ENCODE assay signal across 8 mouse cellular contexts in the genomic region with DNA sequence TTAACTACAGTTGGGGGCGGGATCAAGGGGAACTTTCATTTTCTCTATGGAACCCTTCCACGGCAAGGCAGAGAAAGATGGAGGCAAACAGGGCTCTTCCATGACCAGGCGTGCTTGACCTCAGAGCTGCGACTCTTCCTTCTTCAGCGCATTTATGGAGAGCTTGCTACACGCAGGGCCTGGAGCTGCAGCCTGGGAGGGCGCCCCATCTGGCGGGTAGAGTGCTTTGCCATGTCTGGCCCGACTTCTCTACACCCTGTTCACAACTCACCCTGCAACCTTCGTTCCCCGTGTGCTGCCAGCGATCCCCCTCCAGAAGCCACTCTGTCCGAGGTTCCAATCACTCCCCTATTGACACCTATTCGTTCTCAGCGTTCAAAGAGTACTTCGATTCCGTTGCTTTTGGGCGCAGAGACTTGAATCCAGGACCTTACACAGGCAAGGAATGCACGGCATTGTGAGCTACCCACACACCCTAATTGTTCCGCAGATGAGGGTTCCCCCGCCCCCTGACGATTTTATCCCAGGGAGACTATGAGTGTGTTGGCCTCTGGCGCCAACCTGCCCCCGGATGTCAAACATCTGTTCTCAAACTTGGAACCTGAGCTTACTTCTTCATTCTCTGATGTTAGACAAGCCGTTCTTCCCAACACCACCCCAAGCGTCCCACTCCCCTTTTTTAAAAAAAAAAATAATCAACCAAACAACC. TPM values are rescaled to one million over a fixed set of nuclear protein-coding genes. Genes with fewer than 3 reads are reported as not detected.
DNase-seq lines count a peak whose midpoint lies in the region; ATAC-seq and TF ChIP-seq lines count a peak whose summit lies in the region.

TSS of gene Cpt1a (plus strand) at position 74 of the 709 bp plus-strand sequence.

- 4% methylated on average over 26 of the region's 26 CpGs for WGBS in embryonic facial prominence, embryonic 14.5 days
- WGBS in heart, embryonic 13.5 days, result 3% methylated on average over 26 of the region's 26 CpGs
- WGBS in kidney, postnatal 0 days, result 4% methylated on average over 26 of the region's 26 CpGs
- WGBS in liver, embryonic 14.5 days (ENCODE audit: insufficient replicate concordance), result 1% methylated on average over 26 of the region's 26 CpGs

- peak; percentile 64 for TF ChIP-seq CTCF in kidney, postnatal 0 days (IDR thresholded peaks at IDR 0.05; ENCODE audit: low read depth)
- peak; percentile 82 for TF ChIP-seq CTCF in liver, embryonic 14.5 days (IDR thresholded peaks at IDR 0.05; ENCODE audit: low read depth)

- H3K4me2 ChIP-seq in embryonic facial prominence, embryonic 14.5 days (ENCODE audit: low read depth, low read length), result peak within 1 kb of the TSS; percentile 88
- H3K4me2 ChIP-seq in heart, embryonic 13.5 days, result peak within 1 kb of the TSS; percentile 98
- H3K4me2 ChIP-seq in kidney, postnatal 0 days (ENCODE audit: low read length), result peak within 1 kb of the TSS; percentile 97
- peak within 1 kb of the TSS; percentile 94 for H3K4me2 ChIP-seq in liver, embryonic 14.5 days (ENCODE audit: low read depth)

- peak within 1 kb of the TSS; percentile 55 for H3K9ac ChIP-seq in embryonic facial prominence, embryonic 14.5 days (ENCODE audit: low read depth, low read length)
- H3K9ac ChIP-seq in heart, embryonic 13.5 days, result peak within 1 kb of the TSS; percentile 90
- peak within 1 kb of the TSS; percentile 81 for H3K9ac ChIP-seq in kidney, postnatal 0 days (ENCODE audit: low read depth, low read length)
- H3K9ac ChIP-seq in liver, embryonic 14.5 days (replicated peaks), result peak within 1 kb of the TSS; percentile 53

- H3K27me3 ChIP-seq in embryonic facial prominence, embryonic 14.5 days (replicated peaks; ENCODE audit: control insufficient read depth, insufficient read depth, low read length), result peaks cover 13% of the 10 kb centered on the region; the same call in 1 of the 2 replicates
- no peaks in the 10 kb centered on the region for H3K27me3 ChIP-seq in heart, embryonic 13.5 days (replicated peaks)
- no peaks in the 10 kb centered on the region for H3K27me3 ChIP-seq in kidney, postnatal 0 days (ENCODE audit: insufficient read depth, low read length)
- H3K27me3 ChIP-seq in liver, embryonic 14.5 days (ENCODE audit: control insufficient read depth, insufficient read depth, low read length), result no peaks in the 10 kb centered on the region

- H3K4me1 ChIP-seq in embryonic facial prominence, embryonic 14.5 days (ENCODE audit: control insufficient read depth, insufficient read depth, low read length), result peaks cover 16% of the 10 kb centered on the region
- H3K4me1 ChIP-seq in heart, embryonic 13.5 days, result peaks cover 39% of the 10 kb centered on the region
- H3K4me1 ChIP-seq in kidney, postnatal 0 days (replicated peaks; ENCODE audit: insufficient read depth, low read length), result peaks cover 12% of the 10 kb centered on the region; the same call in 1 of the 2 replicates
- peaks cover 16 to 38% of the 10 kb centered on the region in 2 experiments for H3K4me1 ChIP-seq in liver, embryonic 14.5 days (replicated peaks; ENCODE audit: control insufficient read depth in 2 of 2, insufficient read depth in 2 of 2, low read length in 1 of 2)

- H3K36me3 ChIP-seq in embryonic facial prominence, embryonic 14.5 days (ENCODE audit: control insufficient read depth, insufficient read depth, low read length), result no peaks in the 10 kb centered on the region
- no peaks in the 10 kb centered on the region for H3K36me3 ChIP-seq in heart, embryonic 13.5 days
- H3K36me3 ChIP-seq in kidney, postnatal 0 days (ENCODE audit: insufficient read depth, low read length), result no peaks in the 10 kb centered on the region
- no peaks in the 10 kb centered on the region for H3K36me3 ChIP-seq in liver, embryonic 14.5 days (replicated peaks; ENCODE audit: control insufficient read depth, insufficient read depth, low read depth)

- H3K4me3 ChIP-seq in embryonic facial prominence, embryonic 14.5 days (ENCODE audit: low read depth, low read length), result peak within 1 kb of the TSS; percentile 54
- peak within 1 kb of the TSS; percentile 78 for H3K4me3 ChIP-seq in heart, embryonic 13.5 days
- H3K4me3 ChIP-seq in kidney, postnatal 0 days (replicated peaks; ENCODE audit: low read depth, low read length), result peak within 1 kb of the TSS; percentile 73
- H3K4me3 ChIP-seq in liver, embryonic 14.5 days (ENCODE audit: insufficient read depth in 1 of 2, low read depth in 2 of 2, low read length in 2 of 2), result peak within 1 kb of the TSS; percentile 63 to 68

- no peak for ATAC-seq in embryonic facial prominence, embryonic 14.5 days (ENCODE audit: low read depth)
- ATAC-seq in heart, embryonic 13.5 days (ENCODE audit: extremely low read depth, insufficient number of reproducible peaks, low FRiP score, low TSS enrichment), result no peak
- no peak; the same call in 1 of the 2 replicates for ATAC-seq in kidney, postnatal 0 days (replicated peaks; ENCODE audit: low FRiP score, low read depth)
- peak; percentile 21; the same call in 1 of the 2 replicates for ATAC-seq in liver, embryonic 14.5 days (ENCODE audit: insufficient read depth)

- no peak for TF ChIP-seq EP300 in liver, embryonic 14.5 days (IDR thresholded peaks at IDR 0.05; ENCODE audit: low read depth)

- peak; percentile 76 for DNase-seq in CD4-positive helper T cell, adult 2 months (ENCODE audit: low read depth, low spot score)
- peak; percentile 80 to 89 for DNase-seq in adrenal gland, adult (ENCODE audit: inconsistent age in 2 of 2, low spot score in 1 of 2)
- peak; percentile 32 for DNase-seq in embryonic facial prominence, embryonic 14.5 days (ENCODE audit: low spot score)
- DNase-seq in kidney, postnatal 0 days (ENCODE audit: low spot score), result peak; percentile 61
- DNase-seq in liver, embryonic 14.5 days (ENCODE audit: low read depth in 3 of 3, low spot score in 3 of 3), result no peak
- DNase-seq in neural tube, embryonic 10.5 days (ENCODE audit: extremely low spot score, low spot score), result peak; percentile 32
- DNase-seq in thymus, postnatal 0 days (ENCODE audit: low spot score), result peak; percentile 66

- no peak within 1 kb of the TSS; the same call in none of the 2 replicates for H3K27ac ChIP-seq in embryonic facial prominence, embryonic 14.5 days (replicated peaks; ENCODE audit: low read depth, low read length)
- H3K27ac ChIP-seq in heart, embryonic 13.5 days (replicated peaks), result peak within 1 kb of the TSS; percentile 96
- H3K27ac ChIP-seq in kidney, postnatal 0 days, result peak within 1 kb of the TSS; percentile 88
- H3K27ac ChIP-seq in liver, embryonic 14.5 days, result peak within 1 kb of the TSS; percentile 47

- no peaks in the 10 kb centered on the region for H3K9me3 ChIP-seq in embryonic facial prominence, embryonic 14.5 days (ENCODE audit: control insufficient read depth, low read length)
- no peaks in the 10 kb centered on the region for H3K9me3 ChIP-seq in heart, embryonic 13.5 days
- H3K9me3 ChIP-seq in kidney, postnatal 0 days (replicated peaks; ENCODE audit: low read length), result no peaks in the 10 kb centered on the region
- H3K9me3 ChIP-seq in liver, embryonic 14.5 days (ENCODE audit: control insufficient read depth, low read length), result no peaks in the 10 kb centered on the region

RNA-seq across cellular contexts. Expression of gene Cpt1a, which starts in this region (rescaled TPM):
- polyA plus RNA-seq in embryonic facial prominence, embryonic 14.5 days (2014; fragmentation: Nextera tagmentation; extraction: Ambion mirVana), result 16.5 and 24.9 TPM in 2 replicates
- 23.1 and 23.8 TPM in 2 replicates for polyA plus RNA-seq in heart, embryonic 13.5 days (2015; fragmentation: Nextera tagmentation; extraction: Ambion mirVana)
- 70.8 and 81.4 TPM in 2 replicates for polyA plus RNA-seq in kidney, postnatal 0 days (2015; fragmentation: Nextera tagmentation; extraction: Ambion mirVana)
- 3.5 and 4.6 TPM in 2 replicates for polyA plus RNA-seq in liver, embryonic 14.5 days (2012; rRNA removed)
- 5.2 and 6.8 TPM in 2 replicates for polyA plus RNA-seq in liver, embryonic 14.5 days (2014; fragmentation: Nextera tagmentation; extraction: Ambion mirVana)
- 54.7 and 60.1 TPM in 2 replicates for polyA plus RNA-seq in thymus, postnatal 0 days (2015; fragmentation: Nextera tagmentation; extraction: Ambion mirVana)

Comparison
In these comparisons a context has a peak if more than half of its experiments do, and no peak if none do; other contexts are left out.
1. DNase-seq: peak in CD4-positive helper T cell, adult 2 months (single experiment), adrenal gland, adult (2 of 2), embryonic facial prominence, embryonic 14.5 days (single experiment), kidney, postnatal 0 days (single experiment), neural tube, embryonic 10.5 days (single experiment) and thymus, postnatal 0 days (single experiment); none in liver, embryonic 14.5 days (0 of 3).
2. Peak in every context shown above with its lines, with median percentiles within 50 percentile points of each other: H3K4me2 ChIP-seq, H3K4me3 ChIP-seq and H3K9ac ChIP-seq.